Mouse (Mus musculus): Measurements from ENCODE around the gene Ereg.

DNA sequence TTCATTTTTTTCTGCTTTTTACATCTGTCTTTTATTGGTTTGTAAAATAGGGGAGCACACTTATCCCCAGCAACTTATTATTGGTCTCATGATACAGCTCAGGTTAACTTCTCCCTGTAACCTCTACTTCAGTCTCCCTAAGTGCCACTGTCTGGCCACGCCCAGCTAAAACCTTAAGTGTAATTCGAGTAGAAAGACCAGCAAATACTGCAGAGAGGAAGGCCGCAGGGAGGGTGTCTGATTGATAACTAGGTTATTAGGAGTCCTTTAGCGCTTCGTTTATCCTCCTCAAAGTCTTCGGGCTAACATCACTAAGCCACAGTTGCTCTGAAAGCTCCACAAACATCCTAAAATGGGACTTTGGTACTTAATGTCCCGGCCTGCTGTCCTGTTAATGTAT lies 64.5 kb downstream of the Ereg start:
- TF ChIP-seq POLR2A (IDR thresholded peaks at IDR 0.05; ENCODE audit: low read depth, low read length) = no peak
- no peak for TF ChIP-seq CTCF (conservative IDR thresholded peaks at IDR 0.05; ENCODE audit: insufficient read depth, insufficient read length, low read depth, low read length)
